ENCODE assay signal across 18 mouse cellular contexts in the genomic region with DNA sequence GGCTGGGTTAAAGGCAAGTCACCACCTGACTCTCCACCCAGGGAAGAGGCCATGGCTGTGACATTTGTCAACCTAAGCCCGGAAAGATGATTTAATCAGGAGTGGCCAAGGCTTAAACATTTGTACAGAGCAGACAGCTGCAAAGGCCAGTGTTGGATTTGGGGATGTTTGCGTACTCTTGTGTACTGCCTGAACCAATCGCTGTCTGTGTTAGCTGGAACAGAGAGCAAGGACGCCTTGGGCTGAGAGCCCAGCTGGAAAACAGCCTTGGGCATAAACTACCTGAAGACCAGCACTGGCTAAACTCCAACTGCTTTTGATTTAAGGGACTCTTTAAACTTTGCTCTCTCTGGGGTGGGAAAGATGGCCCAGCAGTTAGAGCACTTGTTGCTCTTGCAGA. TPM values are rescaled to one million over a fixed set of nuclear protein-coding genes. Genes with fewer than 3 reads are reported as not detected.
DNase-seq lines count a peak whose midpoint lies in the region; ATAC-seq and TF ChIP-seq lines count a peak whose summit lies in the region.
"Had no signal": no experiment of that assay in that cellular context is flagged by ENCODE, and none has a peak within 500 bp of the region (broad histone marks: within the 10 kb centered on the region; RNA-seq: fewer than 3 reads in every experiment).

No protein-coding gene starts in this region.

- H3K9me3 ChIP-seq in kidney, embryonic 16.5 days (ENCODE audit: low read length) = no peaks in the 10 kb centered on the region
- no peaks in the 10 kb centered on the region for H3K9me3 ChIP-seq in neural tube, embryonic 11.5 days (ENCODE audit: control insufficient read depth, low read length)
- no peaks in the 10 kb centered on the region for H3K9me3 ChIP-seq in heart, embryonic 11.5 days (replicated peaks; ENCODE audit: control insufficient read depth, low read length)
- H3K9me3 ChIP-seq: stomach, embryonic 15.5 days had no signal

- H3K27me3 ChIP-seq in kidney, embryonic 16.5 days (ENCODE audit: insufficient read depth, low read length) = no peaks in the 10 kb centered on the region
- H3K27me3 ChIP-seq in neural tube, embryonic 11.5 days (ENCODE audit: control insufficient read depth, insufficient read depth, low read length) = peaks cover 17% of the 10 kb centered on the region
- peaks cover 93% of the 10 kb centered on the region for H3K27me3 ChIP-seq in heart, embryonic 11.5 days (ENCODE audit: control insufficient read depth, insufficient read depth, low read length)

- H3K4me3 ChIP-seq in kidney, embryonic 16.5 days (ENCODE audit: low read length) = peak overlapping the region; percentile 49
- peak overlapping the region; percentile 19 for H3K4me3 ChIP-seq in neural tube, embryonic 11.5 days (ENCODE audit: low read depth, low read length)
- H3K4me3 ChIP-seq in left cerebral cortex, adult 2 months = no peak overlapping the region
- H3K4me3 ChIP-seq in heart, embryonic 11.5 days (ENCODE audit: low read depth, low read length) = no peak overlapping the region
- H3K4me3 ChIP-seq: stomach, embryonic 15.5 days had no signal

- H3K36me3 ChIP-seq in kidney, embryonic 16.5 days (ENCODE audit: insufficient read depth, low read length) = no peaks in the 10 kb centered on the region
- no peaks in the 10 kb centered on the region for H3K36me3 ChIP-seq in neural tube, embryonic 11.5 days (ENCODE audit: control insufficient read depth, insufficient read depth, low read length)
- no peaks in the 10 kb centered on the region for H3K36me3 ChIP-seq in heart, embryonic 11.5 days (ENCODE audit: control insufficient read depth, insufficient read depth, low read length)
- H3K36me3 ChIP-seq: stomach, embryonic 15.5 days had no signal

- H3K4me2 ChIP-seq in kidney, embryonic 16.5 days (replicated peaks; ENCODE audit: low read depth, low read length) = peak overlapping the region; percentile 72
- peak overlapping the region; percentile 85 for H3K4me2 ChIP-seq in neural tube, embryonic 11.5 days (ENCODE audit: low read depth)
- H3K4me2 ChIP-seq in heart, embryonic 11.5 days = no peak overlapping the region
- H3K4me2 ChIP-seq: midbrain, embryonic 11.5 days; stomach, embryonic 15.5 days had no signal

- TF ChIP-seq CTCF in left cerebral cortex, adult 2 months (IDR thresholded peaks at IDR 0.05) = no peak

- peaks cover 36% of the 10 kb centered on the region for H3K4me1 ChIP-seq in kidney, embryonic 16.5 days (ENCODE audit: insufficient read depth, low read length)
- peaks cover 24% of the 10 kb centered on the region for H3K4me1 ChIP-seq in neural tube, embryonic 11.5 days (ENCODE audit: control insufficient read depth, insufficient read depth, low read length)
- peaks cover 8% of the 10 kb centered on the region for H3K4me1 ChIP-seq in heart, embryonic 11.5 days (ENCODE audit: control insufficient read depth, insufficient read depth, low read length)

- WGBS in kidney, embryonic 16.5 days = 24% methylated on average over 4 of the region's 4 CpGs
- 15% methylated on average over 4 of the region's 4 CpGs for WGBS in neural tube, embryonic 11.5 days
- 20% methylated on average over 4 of the region's 4 CpGs for WGBS in heart, embryonic 11.5 days (ENCODE audit: insufficient replicate concordance)

- peak overlapping the region; percentile 99 for H3K27ac ChIP-seq in kidney, embryonic 16.5 days (ENCODE audit: low read length)
- peak overlapping the region; percentile 35 for H3K27ac ChIP-seq in neural tube, embryonic 11.5 days (ENCODE audit: low read depth, low read length)
- H3K27ac ChIP-seq in left cerebral cortex, adult 2 months = no peak overlapping the region
- H3K27ac ChIP-seq in heart, embryonic 11.5 days (ENCODE audit: low read depth, low read length) = no peak overlapping the region
- H3K27ac ChIP-seq: liver, embryonic 14.5 days; stomach, embryonic 15.5 days had no signal

- intact Hi-C loops in left cerebral cortex, adult 2 months (cut with DNase I) = loop anchor here (5.0 to 10.0 kb wide), 2 partner anchors 34 to 716 kb away; no protein-coding TSS in a partner anchor

- no peak for ATAC-seq in kidney, embryonic 16.5 days (ENCODE audit: low FRiP score, low TSS enrichment)
- no peak for ATAC-seq in neural tube, embryonic 11.5 days (ENCODE audit: insufficient read depth, low FRiP score, low TSS enrichment)
- ATAC-seq in heart, embryonic 11.5 days (replicated peaks; ENCODE audit: insufficient number of reproducible peaks, low FRiP score, low TSS enrichment) = no peak

- H3K9ac ChIP-seq in kidney, embryonic 16.5 days (replicated peaks; ENCODE audit: low read length) = peak overlapping the region; percentile 48; the same call in 1 of the 2 replicates
- H3K9ac ChIP-seq in neural tube, embryonic 11.5 days (ENCODE audit: low read length) = peak overlapping the region; percentile 44
- H3K9ac ChIP-seq in heart, embryonic 11.5 days (ENCODE audit: low read depth, low read length) = no peak overlapping the region
- H3K9ac ChIP-seq: liver, embryonic 14.5 days; stomach, embryonic 15.5 days had no signal

- peak; percentile 32 for DNase-seq in embryo, embryonic 10 days (ENCODE audit: low spot score)
- DNase-seq in embryo, embryonic 10.5 days (ENCODE audit: low spot score) = no peak
- DNase-seq in adrenal gland, postnatal 14 days = peak; percentile 61
- DNase-seq in neural tube, embryonic 11.5 days (ENCODE audit: low spot score) = peak; percentile 24
- no peak for DNase-seq in frontal cortex, postnatal 10 days (ENCODE audit: low spot score in 2 of 2)
- DNase-seq in left cerebral cortex, adult 2 months (ENCODE audit: extremely low spot score in 1 of 2, low spot score in 2 of 2) = no peak
- DNase-seq: cerebellum, adult 9-10 months; heart, postnatal 4 days had no signal

RNA-seq across cellular contexts. Expression of a gene that starts 3.1 kb away (rescaled TPM):
- total RNA-seq in adrenal gland, postnatal 14 days (2021) = 0.85 and 0.98 TPM in 2 replicates
- polyA plus RNA-seq in kidney, embryonic 16.5 days (2015; fragmentation: Nextera tagmentation; extraction: Ambion mirVana) = 14.6 and 15.4 TPM in 2 replicates
- 52.7 and 55.0 TPM in 2 replicates for polyA plus RNA-seq in neural tube, embryonic 11.5 days (2014; fragmentation: Nextera tagmentation; extraction: Ambion mirVana)
- not detected for total RNA-seq in left cerebral cortex, adult 2 months (2021)
- polyA plus RNA-seq in heart, embryonic 11.5 days (2014; fragmentation: Nextera tagmentation; extraction: Ambion mirVana) = 2.0 and 3.1 TPM in 2 replicates
- total RNA-seq: gastrocnemius, adult 18-20 months; layer of hippocampus, adult 8-10 months; left cerebral cortex, postnatal 14 days had no signal

RNA-seq across cellular contexts. Expression of a gene that starts 3.1 kb away (rescaled TPM):
- 13.9 and 17.8 TPM in 2 replicates for total RNA-seq in adrenal gland, postnatal 14 days (2021)
- 4.5 and 4.9 TPM in 2 replicates for polyA plus RNA-seq in kidney, embryonic 16.5 days (2015; fragmentation: Nextera tagmentation; extraction: Ambion mirVana)
- polyA plus RNA-seq in neural tube, embryonic 11.5 days (2014; fragmentation: Nextera tagmentation; extraction: Ambion mirVana) = 9.2 and 11.2 TPM in 2 replicates
- total RNA-seq in left cerebral cortex, adult 2 months (2021) = not detected
- polyA plus RNA-seq in heart, embryonic 11.5 days (2014; fragmentation: Nextera tagmentation; extraction: Ambion mirVana) = not detected in 2 replicates
- total RNA-seq: layer of hippocampus, adult 8-10 months; left cerebral cortex, postnatal 14 days had no signal
- polyA plus RNA-seq: midbrain, embryonic 11.5 days had no signal

RNA-seq across cellular contexts. Expression of a gene that starts 4.3 kb away (rescaled TPM):
- total RNA-seq in adrenal gland, postnatal 14 days (2021) = 24.6 and 24.9 TPM in 2 replicates
- polyA plus RNA-seq in kidney, embryonic 16.5 days (2015; fragmentation: Nextera tagmentation; extraction: Ambion mirVana) = 41.0 and 45.6 TPM in 2 replicates
- polyA plus RNA-seq in neural tube, embryonic 11.5 days (2014; fragmentation: Nextera tagmentation; extraction: Ambion mirVana) = 21.3 and 23.1 TPM in 2 replicates
- not detected for total RNA-seq in left cerebral cortex, adult 2 months (2021)
- 0.27 and 0.30 TPM in 2 replicates for polyA plus RNA-seq in heart, embryonic 11.5 days (2014; fragmentation: Nextera tagmentation; extraction: Ambion mirVana)
- total RNA-seq: layer of hippocampus, adult 8-10 months; left cerebral cortex, postnatal 14 days had no signal

RNA-seq across cellular contexts. Expression of a gene that starts 11.1 kb away (rescaled TPM):
- total RNA-seq in adrenal gland, postnatal 14 days (2021) = 3.8 and 5.8 TPM in 2 replicates
- polyA plus RNA-seq in kidney, embryonic 16.5 days (2015; fragmentation: Nextera tagmentation; extraction: Ambion mirVana) = 38.2 and 38.4 TPM in 2 replicates
- 14.3 and 17.3 TPM in 2 replicates for polyA plus RNA-seq in neural tube, embryonic 11.5 days (2014; fragmentation: Nextera tagmentation; extraction: Ambion mirVana)
- not detected for total RNA-seq in left cerebral cortex, adult 2 months (2021)
- 0.13 TPM in 1 of 2 replicates, not detected in the other for polyA plus RNA-seq in heart, embryonic 11.5 days (2014; fragmentation: Nextera tagmentation; extraction: Ambion mirVana)
- total RNA-seq: layer of hippocampus, adult 8-10 months; left cerebral cortex, postnatal 14 days had no signal
- polyA plus RNA-seq: midbrain, embryonic 11.5 days had no signal

RNA-seq across cellular contexts. Expression of a gene that starts 17.0 kb away (rescaled TPM):
- total RNA-seq in adrenal gland, postnatal 14 days (2021) = 0.71 TPM in 1 of 2 replicates, not detected in the other
- 33.5 and 38.5 TPM in 2 replicates for polyA plus RNA-seq in kidney, embryonic 16.5 days (2015; fragmentation: Nextera tagmentation; extraction: Ambion mirVana)
- 28.1 and 29.3 TPM in 2 replicates for polyA plus RNA-seq in neural tube, embryonic 11.5 days (2014; fragmentation: Nextera tagmentation; extraction: Ambion mirVana)
- not detected for total RNA-seq in left cerebral cortex, adult 2 months (2021)
- 0.11 TPM in 1 of 2 replicates, not detected in the other for polyA plus RNA-seq in heart, embryonic 11.5 days (2014; fragmentation: Nextera tagmentation; extraction: Ambion mirVana)
- total RNA-seq: heart, postnatal 4 days; layer of hippocampus, adult 8-10 months; left cerebral cortex, postnatal 14 days had no signal
- polyA plus RNA-seq: embryonic facial prominence, embryonic 11.5 days; midbrain, embryonic 11.5 days; small intestine, adult 2 months had no signal

Comparison
In these comparisons a context has a peak if more than half of its experiments do, and no peak if none do; other contexts are left out.
1. DNase-seq: peak in embryo, embryonic 10 days (single experiment), adrenal gland, postnatal 14 days (single experiment) and neural tube, embryonic 11.5 days (single experiment); none in embryo, embryonic 10.5 days (single experiment), frontal cortex, postnatal 10 days (0 of 2) and left cerebral cortex, adult 2 months (0 of 2).
2. H3K27ac ChIP-seq: peak in kidney, embryonic 16.5 days (single experiment) and neural tube, embryonic 11.5 days (single experiment); none in left cerebral cortex, adult 2 months (single experiment) and heart, embryonic 11.5 days (single experiment).
3. H3K4me3 ChIP-seq: peak in kidney, embryonic 16.5 days (single experiment) and neural tube, embryonic 11.5 days (single experiment); none in left cerebral cortex, adult 2 months (single experiment) and heart, embryonic 11.5 days (single experiment).
4. RNA of a gene that starts 4.3 kb away (polyA plus RNA-seq): 41.0 to 45.6 TPM in kidney, embryonic 16.5 days and 21.3 to 23.1 TPM in neural tube, embryonic 11.5 days; 0.27 to 0.30 TPM in heart, embryonic 11.5 days; every median in the first group is over 10 times any median in the second.